Mouse (Mus musculus) ES-Bruce4 (cell line): ENCODE measurements around the gene Dclk1. TPM values are rescaled to one million over a fixed set of nuclear protein-coding genes. Genes with fewer than 3 reads are reported as not detected.

Experiments used
- H3K27ac ChIP-seq: 2 replicates; pipeline ENCODE4 v1.5.1; 2012; ENCODE audit warnings: low read length, inconsistent platforms; ENCODE audit not compliant: insufficient read depth
- H3K27me3 ChIP-seq: 2 replicates; pipeline ENCODE4 v1.6.1; 2012; ENCODE audit warnings: mild to moderate bottlenecking, low read length, inconsistent platforms; ENCODE audit not compliant: control insufficient read depth, poor library complexity, insufficient read depth, severe bottlenecking
- H3K36me3 ChIP-seq: 2 replicates; pipeline ENCODE4 v1.6.1; 2012; ENCODE audit warnings: inconsistent platforms, mild to moderate bottlenecking, low read length, moderate library complexity; ENCODE audit not compliant: control insufficient read depth, poor library complexity, insufficient read depth, severe bottlenecking
- H3K4me1 ChIP-seq: one replicate; pipeline ENCODE4 v1.8.1; 2011; ENCODE audit warnings: low read length; ENCODE audit not compliant: control insufficient read depth, insufficient read depth
- H3K4me3 ChIP-seq: 2 replicates; pipeline ENCODE4 v1.5.1; 2011; ENCODE audit warnings: low read depth, mild to moderate bottlenecking, low read length
- H3K9ac ChIP-seq: 2 replicates; pipeline ENCODE4 v1.6.1; 2012; ENCODE audit warnings: low read depth, mild to moderate bottlenecking, inconsistent platforms; ENCODE audit not compliant: poor library complexity, severe bottlenecking
- H3K9me3 ChIP-seq: replicated peaks from 2 replicates; pipeline ENCODE4 v1.6.1; 2012; ENCODE audit warnings: mild to moderate bottlenecking, low read length, inconsistent platforms; ENCODE audit not compliant: control insufficient read depth, poor library complexity, insufficient read depth, severe bottlenecking
- POLR2A ChIP-seq: IDR thresholded peaks from one replicate; pipeline ENCODE4 v1.8.1; 2011; ENCODE audit warnings: low read length; ENCODE audit not compliant: insufficient read depth
- polyA plus RNA-seq: library from polyadenylated mRNA; stranded (reverse); fragments of >200 nt; gene quantifications from 2 replicates; pipeline ENCODE4 v1.2.4, GENCODE M21; 2011; ENCODE audit warnings: low read depth; ENCODE audit not compliant: missing spikeins, insufficient read depth, insufficient read length

Gene Dclk1
- polyA plus RNA-seq, 1 experiment: 1.3 TPM

- Histone ChIP-seq H3K9ac (no peak overlapping the region), H3K36me3 (no peaks in the 10 kb centered on the region), H3K4me1 (no peaks in the 10 kb centered on the region), H3K27me3 (no peaks in the 10 kb centered on the region), H3K27ac (peak overlapping the region; percentile 5), H3K4me3 (no peak overlapping the region), H3K9me3 (peaks cover 5% of the 10 kb centered on the region)
- no peak for TF ChIP-seq POLR2A
These were observed 346.1 kb downstream of the Dclk1 start for GRCm38 (mm10) chr3:55587972-55588946.

Other genes with a start within 250 kb of the Dclk1 start
- gene Ccna1, start 186.9 kb upstream of the Dclk1 start, polyA plus RNA-seq: 1.7 and 3.6 TPM in 2 replicates
- 44.6 and 51.2 TPM in 2 replicates for gene Spg20, start 130.3 kb upstream of the Dclk1 start, polyA plus RNA-seq
- 0.23 and 0.27 TPM in 2 replicates for gene Ccdc169, start 105.0 kb upstream of the Dclk1 start, polyA plus RNA-seq
- 3.6 and 3.8 TPM in 2 replicates for gene Sohlh2, start 60.3 kb upstream of the Dclk1 start, polyA plus RNA-seq
- gene Gm21954, start 229.8 kb downstream of the Dclk1 start, polyA plus RNA-seq: not detected in 2 replicates